Mouse (Mus musculus) bone marrow macrophage, adult 2 months (primary cell): ENCODE data around the gene Efs.

Experiments used
- CTCF ChIP-seq: IDR thresholded peaks from 2 replicates; pipeline ENCODE4 v1.5.1; 2012; ENCODE audit warnings: low read depth, mild to moderate bottlenecking, low read length, moderate library complexity
- POLR2A ChIP-seq: IDR thresholded peaks from 2 replicates; pipeline ENCODE4 v1.6.1; 2012; ENCODE audit warnings: mild to moderate bottlenecking, low read depth, low read length, borderline replicate concordance

DNA sequence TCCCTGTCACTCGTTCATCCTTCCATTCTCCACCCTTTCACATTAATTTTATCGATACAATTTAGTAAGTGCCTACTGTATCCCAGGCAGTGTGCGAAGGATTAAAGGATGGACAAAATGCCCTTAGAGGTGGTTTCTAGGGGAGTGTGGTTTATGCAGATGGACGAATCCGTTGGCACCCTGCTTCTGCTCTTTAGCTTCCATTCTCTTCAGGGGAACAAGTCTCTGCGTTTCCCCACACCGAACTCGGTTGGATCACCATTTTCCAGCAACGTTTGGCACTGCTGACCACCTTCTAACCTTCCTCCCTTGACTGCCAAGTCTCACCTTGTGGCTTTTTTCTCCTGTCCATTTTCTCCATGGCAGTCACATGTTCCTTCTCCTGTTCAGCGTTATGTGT, 12.6 kb downstream of the Efs start:
- TF ChIP-seq POLR2A (no peak), CTCF (no peak)
